Comparison of ENCODE assay signal across 12 mouse cellular contexts in genomic region chr11:88234789-88235188, GRCm38 (mm10). TPM values are rescaled to one million over a fixed set of nuclear protein-coding genes. Genes with fewer than 3 reads are reported as not detected.
DNase-seq lines count a peak whose midpoint lies in the region; ATAC-seq and TF ChIP-seq lines count a peak whose summit lies in the region.
"Had no signal": no experiment of that assay in that cellular context is flagged by ENCODE, and none has a peak within 500 bp of the region (broad histone marks: within the 10 kb centered on the region; RNA-seq: fewer than 3 reads in every experiment).

No protein-coding gene starts in this region.

- no peak for TF ChIP-seq POLR2A in small intestine, adult 2 months (IDR thresholded peaks at IDR 0.05; ENCODE audit: low read depth, low read length)

- 60% methylated on average over 4 of the region's 4 CpGs for WGBS in heart, postnatal 0 days
- 25% methylated on average over 4 of the region's 4 CpGs for WGBS in neural tube, embryonic 11.5 days
- WGBS in small intestine, adult 2 months, result 19% methylated on average over 4 of the region's 4 CpGs

- DNase-seq in heart, postnatal 0 days (ENCODE audit: low spot score), result no peak
- DNase-seq in heart, postnatal 36 days, result no peak
- no peak for DNase-seq in neural tube, embryonic 11.5 days (ENCODE audit: low spot score)
- no peak for DNase-seq in neural tube, embryonic 10.5 days (ENCODE audit: extremely low spot score, low spot score)
- peak; percentile 15 for DNase-seq in induced T-regulatory cell, adult 2 months (ENCODE audit: low read depth)
- DNase-seq in right cerebral cortex, postnatal 36 days (ENCODE audit: low spot score in 2 of 2), result no peak
- DNase-seq in cerebellum, adult 8-10 months, result no peak
- DNase-seq: thymus, postnatal 14 days had no signal

- ATAC-seq in heart, postnatal 0 days (ENCODE audit: insufficient read depth, low read depth), result no peak
- no peak for ATAC-seq in neural tube, embryonic 11.5 days (ENCODE audit: insufficient read depth, low FRiP score, low TSS enrichment)

- intact Hi-C loops in heart, postnatal 36 days (cut with DNase I), result no loop called here

- TF ChIP-seq EP300 in heart, postnatal 0 days (IDR thresholded peaks at IDR 0.05; ENCODE audit: low read depth), result no peak

- H3K4me1 ChIP-seq in heart, postnatal 0 days (ENCODE audit: control insufficient read depth, insufficient read depth), result 0 out of 2 replicates have a peak, but pooled peaks cover 10% of the 10 kb centered on the region
- peaks cover 41% of the 10 kb centered on the region for H3K4me1 ChIP-seq in neural tube, embryonic 11.5 days (ENCODE audit: control insufficient read depth, insufficient read depth, low read length)
- peaks cover 4% of the 10 kb centered on the region for H3K4me1 ChIP-seq in small intestine, adult 2 months (ENCODE audit: control insufficient read depth, insufficient read depth, insufficient read length, low read length)

- no peaks in the 10 kb centered on the region for H3K36me3 ChIP-seq in heart, postnatal 0 days (replicated peaks; ENCODE audit: control insufficient read depth, insufficient read depth, low read length)
- no peaks in the 10 kb centered on the region for H3K36me3 ChIP-seq in neural tube, embryonic 11.5 days (ENCODE audit: control insufficient read depth, insufficient read depth, low read length)
- H3K36me3 ChIP-seq in small intestine, adult 2 months (ENCODE audit: control insufficient read depth, insufficient read depth, low read length), result no peaks in the 10 kb centered on the region

- H3K9ac ChIP-seq in heart, postnatal 0 days (replicated peaks; ENCODE audit: low read depth, low read length), result no peak overlapping the region
- no peak overlapping the region for H3K9ac ChIP-seq in neural tube, embryonic 11.5 days (ENCODE audit: low read length)

- H3K9me3 ChIP-seq in heart, postnatal 0 days (replicated peaks; ENCODE audit: control insufficient read depth, low read length), result no peaks in the 10 kb centered on the region
- no peaks in the 10 kb centered on the region for H3K9me3 ChIP-seq in neural tube, embryonic 11.5 days (ENCODE audit: control insufficient read depth, low read length)

- H3K27ac ChIP-seq in heart, postnatal 0 days (ENCODE audit: low read depth), result peak overlapping the region; percentile 52; the same call in 1 of the 2 replicates
- peak overlapping the region; percentile 68 for H3K27ac ChIP-seq in neural tube, embryonic 11.5 days (ENCODE audit: low read depth, low read length)
- peak overlapping the region; percentile 42; the same call in 1 of the 2 replicates for H3K27ac ChIP-seq in small intestine, adult 2 months (ENCODE audit: insufficient read depth, low read depth, low read length)

- TF ChIP-seq CTCF in heart, postnatal 0 days (IDR thresholded peaks at IDR 0.05; ENCODE audit: low read depth), result no peak
- TF ChIP-seq CTCF in small intestine, adult 2 months (IDR thresholded peaks at IDR 0.05; ENCODE audit: extremely low read depth, insufficient read length, insufficient replicate concordance, low read depth, low read length), result no peak

- no peak overlapping the region for H3K4me2 ChIP-seq in heart, postnatal 0 days (ENCODE audit: low read depth, low read length)
- H3K4me2 ChIP-seq in neural tube, embryonic 11.5 days (ENCODE audit: low read depth), result no peak overlapping the region

- H3K27me3 ChIP-seq in heart, postnatal 0 days (ENCODE audit: control insufficient read depth, insufficient read depth, low read length), result no peaks in the 10 kb centered on the region
- no peaks in the 10 kb centered on the region for H3K27me3 ChIP-seq in neural tube, embryonic 11.5 days (ENCODE audit: control insufficient read depth, insufficient read depth, low read length)
- no peaks in the 10 kb centered on the region for H3K27me3 ChIP-seq in small intestine, adult 2 months (ENCODE audit: control insufficient read depth, insufficient read depth, low read length)

- H3K4me3 ChIP-seq in heart, postnatal 0 days (ENCODE audit: low read depth, low read length), result no peak overlapping the region
- no peak overlapping the region for H3K4me3 ChIP-seq in neural tube, embryonic 11.5 days (ENCODE audit: low read depth, low read length)
- H3K4me3 ChIP-seq in small intestine, adult 2 months (ENCODE audit: low read depth, low read length), result peak overlapping the region; percentile 11

RNA-seq across cellular contexts. Expression of gene Mrps23, which starts 30.6 kb away (rescaled TPM):
- 77.6 and 240 TPM in 2 replicates for total RNA-seq in heart, postnatal 0 days (2014; rRNA removed; ENCODE audit: low replicate concordance)
- polyA plus RNA-seq in heart, postnatal 0 days (2015; fragmentation: Nextera tagmentation; extraction: Ambion mirVana), result 156 TPM in 2 replicates
- total RNA-seq in heart, postnatal 36 days (2021), result 100 to 1,000 TPM; 273 to 312 TPM
- 76.3 and 85.5 TPM in 2 replicates for polyA plus RNA-seq in neural tube, embryonic 11.5 days (2014; fragmentation: Nextera tagmentation; extraction: Ambion mirVana)
- polyA plus RNA-seq in small intestine, adult 2 months (2012; rRNA removed), result 9.4 and 17.5 TPM in 2 replicates

RNA-seq across cellular contexts. Expression of gene Ccdc182, which starts 59.1 kb away (rescaled TPM):
- total RNA-seq in heart, postnatal 0 days (2014; rRNA removed; ENCODE audit: low replicate concordance), result not detected in 2 replicates
- not detected in 2 replicates for polyA plus RNA-seq in heart, postnatal 0 days (2015; fragmentation: Nextera tagmentation; extraction: Ambion mirVana)
- total RNA-seq in heart, postnatal 36 days (2021), result not detected
- polyA plus RNA-seq in neural tube, embryonic 11.5 days (2014; fragmentation: Nextera tagmentation; extraction: Ambion mirVana), result 17.9 and 18.4 TPM in 2 replicates
- not detected in 2 replicates for polyA plus RNA-seq in small intestine, adult 2 months (2012; rRNA removed)
- total RNA-seq: adrenal gland, postnatal 14 days; common myeloid progenitor, adult 5-6 weeks had no signal
- polyA plus RNA-seq: gonadal fat pad, adult 2 months had no signal

Comparison
In these comparisons a context has a peak if more than half of its experiments do, and no peak if none do; other contexts are left out.
1. RNA of gene Ccdc182, which starts 59.1 kb away (polyA plus RNA-seq): 17.9 to 18.4 TPM in neural tube, embryonic 11.5 days; not detected in heart, postnatal 0 days and not detected in small intestine, adult 2 months; every median in the first group is over 10 times any median in the second.
2. Peak in every context shown above with its lines, with median percentiles within 50 percentile points of each other: H3K27ac ChIP-seq.